Comparison of ENCODE assay signal across 14 mouse cellular contexts in the genomic region with DNA sequence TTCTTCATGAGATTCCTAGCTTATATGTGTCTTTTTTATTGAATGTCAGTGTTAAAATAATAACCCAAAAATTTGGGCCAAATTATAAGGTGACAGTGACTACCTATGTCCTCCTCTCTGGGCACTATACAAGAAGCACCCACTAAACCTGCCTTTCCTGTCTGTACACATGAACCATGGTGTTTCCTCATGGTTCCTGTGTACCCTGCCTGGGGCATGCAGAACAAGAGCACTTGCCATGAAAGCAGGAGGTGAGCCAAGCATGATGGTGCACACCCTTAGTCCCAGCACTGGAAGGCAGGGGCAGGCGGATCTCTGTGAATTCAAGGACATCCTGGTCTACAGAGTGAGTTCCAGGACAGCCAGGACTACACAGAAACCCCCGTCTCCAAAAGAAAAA. TPM values are rescaled to one million over a fixed set of nuclear protein-coding genes. Genes with fewer than 3 reads are reported as not detected.
DNase-seq lines count a peak whose midpoint lies in the region.
"Had no signal": no experiment of that assay in that cellular context is flagged by ENCODE, and none has a peak within 500 bp of the region (broad histone marks: within the 10 kb centered on the region; RNA-seq: fewer than 3 reads in every experiment).

No protein-coding gene starts in this region.

- intact Hi-C loops in heart, postnatal 25 days (cut with DNase I): no loop called here

- peak; percentile 65 for DNase-seq in fat pad, adult 2 months (ENCODE audit: extremely low read depth, low read depth, low spot score)
- peak; percentile 70 for DNase-seq in gonadal fat pad, adult 2 months (ENCODE audit: low read depth)
- DNase-seq in thymus, postnatal 14 days: no peak
- no peak for DNase-seq in heart, postnatal 25 days (ENCODE audit: low spot score)
- DNase-seq: adrenal gland, adult 2 months; adrenal gland, adult 8-10 months; adrenal gland, postnatal 10 days; adrenal gland, postnatal 14 days; adrenal gland, postnatal 25 days; adrenal gland, postnatal 36 days; B cell, adult 2 months; cerebellum, adult 11 months; cerebellum, adult 11-12 months; cerebellum, adult 18-20 months had no signal

RNA-seq across cellular contexts. Expression of a gene that starts 45.0 kb away (rescaled TPM):
- 11.4 and 12.5 TPM in 2 replicates for polyA plus RNA-seq in gonadal fat pad, adult 2 months (2012; rRNA removed)
- 10 to 100 TPM in 1 of 2 experiments, 1 to 10 TPM in 1; 9.3 to 10.2 TPM for total RNA-seq in heart, postnatal 25 days (2021)

RNA-seq across cellular contexts. Expression of a gene that starts 45.1 kb away (rescaled TPM):
- 9.4 and 10.0 TPM in 2 replicates for polyA plus RNA-seq in gonadal fat pad, adult 2 months (2012; rRNA removed)
- 10 to 100 TPM; 19.5 to 21.5 TPM for total RNA-seq in heart, postnatal 25 days (2021)

Comparison
In these comparisons a context has a peak if more than half of its experiments do, and no peak if none do; other contexts are left out.
1. DNase-seq: peak in fat pad, adult 2 months (single experiment) and gonadal fat pad, adult 2 months (single experiment); none in thymus, postnatal 14 days (single experiment) and heart, postnatal 25 days (single experiment).